Mouse (Mus musculus) erythroblast, embryonic 14.5 days (primary cell): ENCODE results near the gene Olfr561.

ENCODE experiments used
- GATA1 ChIP-seq: IDR thresholded peaks from 2 replicates; pipeline ENCODE4 v1.6.1; 2012; ENCODE audit warnings: low read length, inconsistent platforms, mixed read lengths
- TAL1 ChIP-seq: IDR thresholded peaks from 3 replicates; pipeline ENCODE4 v1.6.1; 2012; ENCODE audit warnings: low read length, inconsistent platforms, mixed read lengths

- TF ChIP-seq GATA1 (no peak), TAL1 (no peak)
Observed at GRCm38 (mm10) chr7:102759266-102759665, 11.8 kb upstream of the Olfr561 start, which contains the start of the genes Olfr560 and Olfr78.
